Mouse (Mus musculus) neutrophil, adult 65 days (primary cell): Measurements from ENCODE around the gene Irgm1. TPM values are rescaled to one million over a fixed set of nuclear protein-coding genes. Genes with fewer than 3 reads are reported as not detected.

ENCODE experiments used
- total RNA-seq: library from RNA; stranded (reverse); gene quantifications from 2 replicates; pipeline ENCODE4 v1.2.4, GENCODE M21; 2023

Irgm1 gene
- 11.6 and 16.1 TPM in 2 replicates for total RNA-seq

DNA sequence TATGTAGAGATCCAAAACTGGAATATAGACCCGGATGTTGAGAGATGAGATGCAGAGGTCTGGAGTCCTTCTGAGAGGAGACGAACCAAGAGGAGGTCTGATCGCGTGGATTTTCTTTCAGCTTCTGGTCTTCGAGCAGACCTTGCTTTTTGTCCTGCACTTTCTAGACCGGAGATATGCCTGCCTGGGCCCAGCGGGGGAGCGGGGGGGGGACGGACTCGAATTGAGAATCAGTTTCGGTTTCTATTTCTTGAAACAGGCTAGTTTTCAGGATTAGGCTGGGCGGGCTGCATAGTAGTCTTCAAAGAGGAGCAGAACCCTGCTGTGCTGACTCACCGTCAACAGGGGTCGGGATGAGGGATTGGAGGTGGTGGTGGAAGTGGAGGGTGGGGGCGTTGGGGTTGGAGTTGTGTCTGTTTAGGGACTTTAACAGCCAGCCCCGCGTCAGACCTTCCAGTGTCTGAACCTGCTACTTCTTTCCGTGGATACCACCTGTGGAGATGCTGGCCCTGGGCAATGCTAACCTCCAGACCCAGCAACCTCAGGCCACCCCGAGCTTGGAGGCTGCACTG, at the start of gene Irgm1:
TSS of gene Irgm1 (minus strand) at position 483 of the 572 bp plus-strand sequence.

DNA sequence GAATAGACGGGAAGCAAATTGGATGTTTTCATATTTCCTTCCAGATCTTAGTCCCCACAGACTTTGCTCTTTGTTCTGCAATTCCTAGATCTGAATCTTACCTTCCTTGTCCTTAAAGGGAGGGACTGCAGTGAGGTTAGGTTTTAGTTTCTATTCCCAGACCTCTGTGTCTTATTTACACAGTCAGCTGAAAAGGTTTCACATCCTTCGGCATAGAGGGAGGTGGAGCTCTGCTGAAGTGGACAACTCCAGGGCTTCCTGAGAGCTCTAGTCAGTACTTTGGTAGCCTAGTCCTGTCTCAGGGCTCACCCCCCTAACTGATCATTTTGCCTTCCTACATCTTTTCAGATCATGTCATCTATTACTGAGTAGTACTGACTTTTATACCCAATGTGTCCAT, 30.5 kb upstream of the Irgm1 start, which contains the start of gene Gm5431:
TSS of gene Gm5431 (minus strand) at position 194 of the 400 bp plus-strand sequence.

DNA sequence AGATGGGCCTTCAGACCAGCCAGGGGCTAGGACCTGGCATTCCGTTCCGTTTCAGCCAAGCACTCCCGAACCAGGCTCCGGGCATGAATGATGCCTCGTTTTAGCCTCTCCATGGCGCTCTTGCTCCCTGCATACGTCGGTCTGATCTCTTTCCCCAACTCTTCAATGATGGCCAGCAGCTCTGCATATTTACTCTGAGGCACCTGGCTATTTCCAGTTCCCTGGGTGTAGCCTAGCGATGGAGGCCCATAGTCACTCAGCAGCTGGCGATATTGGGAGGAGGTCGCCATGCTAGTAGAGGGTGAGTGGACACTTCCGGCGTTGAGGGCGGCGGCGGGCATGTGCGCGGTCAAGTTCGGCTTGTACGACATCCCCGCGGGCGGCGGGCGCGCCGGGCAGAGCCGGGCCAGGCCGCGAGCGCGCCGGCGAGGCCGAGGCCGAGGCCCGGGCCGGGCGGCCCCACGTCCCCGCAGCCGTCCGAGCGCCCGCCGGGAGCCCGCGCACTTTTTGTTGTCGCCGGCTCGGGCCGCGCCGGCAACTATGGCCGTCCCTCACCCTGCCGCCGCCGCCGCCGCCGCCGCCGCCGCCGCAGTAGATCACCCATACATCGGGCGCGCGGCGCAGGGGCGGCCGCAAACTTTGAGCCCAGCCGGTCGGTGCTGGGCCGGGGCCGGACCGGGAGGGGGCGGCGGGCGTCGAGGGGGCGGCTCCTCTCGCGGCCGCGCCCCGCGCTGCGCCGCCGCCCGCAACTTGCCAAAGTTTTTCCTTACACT, 45.3 kb downstream of the Irgm1 start, which contains the start of the genes Trim7 and Gm12184:
TSS of gene Trim7 (plus strand) at position 162 of the 773 bp plus-strand sequence.
TSS of gene Gm12184 (minus strand) at position 677 of the 773 bp plus-strand sequence.

GRCm38 (mm10) chr11:48816800-48817665, 54.5 kb downstream of the Irgm1 start, which contains the start of gene Trim41:
Trim41 (minus strand) TSS chr11:48817353.

Other genes with a start within 250 kb of the Irgm1 start
- gene Rack1, start 71.4 kb downstream of the Irgm1 start, total RNA-seq = 371 and 385 TPM in 2 replicates
- gene Trim41, start 54.3 kb downstream of the Irgm1 start, total RNA-seq = 38.5 and 69.4 TPM in 2 replicates
- 0.16 and 0.48 TPM in 2 replicates for gene Trim7, start 45.5 kb downstream of the Irgm1 start, total RNA-seq
- gene Gm12184, start 45.0 kb downstream of the Irgm1 start, total RNA-seq = 0.66 and 0.95 TPM in 2 replicates
- 0.79 and 2.0 TPM in 2 replicates for gene Gm5431, start 30.5 kb upstream of the Irgm1 start, total RNA-seq
- gene Psme2b, start 74.5 kb upstream of the Irgm1 start, total RNA-seq = 13.1 and 13.2 TPM in 2 replicates
- gene Olfr56, start 107.2 kb upstream of the Irgm1 start, total RNA-seq = 0.16 and 0.18 TPM in 2 replicates
- 23.7 and 28.4 TPM in 2 replicates for gene 9930111J21Rik1, start 107.7 kb upstream of the Irgm1 start, total RNA-seq
- 0.38 and 0.70 TPM in 2 replicates for gene Gm12185, start 120.5 kb upstream of the Irgm1 start, total RNA-seq
- 0.25 TPM in 1 of 2 replicates, not detected in the other for gene Tgtp1, start 122.5 kb upstream of the Irgm1 start, total RNA-seq
- gene 9930111J21Rik2, start 179.6 kb upstream of the Irgm1 start, total RNA-seq = 31.0 and 31.9 TPM in 2 replicates
- gene Tgtp2, start 192.5 kb upstream of the Irgm1 start, total RNA-seq = 0.25 and 0.52 TPM in 2 replicates
- 7.0 and 11.5 TPM in 2 replicates for gene Ifi47, start 204.9 kb upstream of the Irgm1 start, total RNA-seq
- not detected in 2 replicates for gene Olfr1396, start 243.2 kb upstream of the Irgm1 start, total RNA-seq